Mouse (Mus musculus): ENCODE results near the gene Ctsh. TPM values are rescaled to one million over a fixed set of nuclear protein-coding genes. Genes with fewer than 3 reads are reported as not detected.
A peak's percentile ranks its signal among the peaks of the same experiment; 100 is the strongest.

Ctsh gene
- total RNA-seq, 2 experiments from 2014 or later, result 23.4 to 25.5 TPM

GRCm38 (mm10) chr9:90089339-90090104 is 35.6 kb downstream of the Ctsh start:
- no peak for DNase-seq (ENCODE audit: extremely low spot score in 1 of 2, low spot score in 2 of 2)
- intact Hi-C loops (cut with DNase I), result no loop called here

GRCm38 (mm10) chr9:90098934-90099333 is 45.0 kb downstream of the Ctsh start:
- intact Hi-C loops (cut with DNase I), result no loop called here
- no peak for DNase-seq (ENCODE audit: extremely low spot score in 1 of 2, low spot score in 2 of 2)

DNA sequence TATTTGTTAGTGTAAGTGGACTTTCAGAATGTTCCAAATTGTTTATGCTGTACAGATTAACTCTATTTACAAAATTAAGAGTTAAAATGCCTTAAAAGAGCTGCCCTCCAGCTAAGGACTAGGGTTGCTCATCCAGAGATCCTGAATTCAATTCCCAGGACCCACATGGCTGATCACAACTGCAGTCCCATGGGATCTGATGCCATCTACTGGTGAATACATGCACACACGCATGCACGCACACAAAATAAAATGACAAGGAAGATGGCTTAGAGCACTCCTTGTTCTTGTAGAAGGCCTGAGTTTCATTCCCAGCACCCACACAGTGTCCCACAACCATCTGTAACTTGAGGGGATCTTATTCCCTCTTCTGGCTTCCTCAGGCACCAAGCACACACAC is 46.8 kb downstream of the Ctsh start:
- intact Hi-C loops (cut with DNase I), result no loop called here
- no peak for DNase-seq (ENCODE audit: extremely low spot score in 1 of 2, low spot score in 2 of 2)

DNA sequence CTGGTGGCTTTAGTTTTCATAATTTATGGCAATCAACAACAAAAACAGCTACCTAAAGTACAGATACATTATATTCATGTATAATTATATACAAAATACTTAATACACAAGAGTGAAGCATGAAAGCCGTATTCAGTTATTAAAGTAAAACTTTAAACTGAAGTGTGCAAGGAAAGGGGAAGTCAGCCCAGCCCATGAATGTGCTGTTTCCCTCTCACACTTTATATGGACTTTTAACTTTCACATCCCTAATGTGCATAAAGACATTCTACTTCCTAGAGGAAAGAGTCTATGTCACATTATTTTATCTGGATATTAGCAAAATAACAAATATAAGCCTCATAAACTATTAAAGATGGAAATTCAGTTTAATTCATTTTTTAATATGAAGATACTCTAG is 51.5 kb downstream of the Ctsh start:
- intact Hi-C loops (cut with DNase I), result no loop called here
- DNase-seq (ENCODE audit: extremely low spot score in 1 of 2, low spot score in 2 of 2), result no peak

- DNase-seq (ENCODE audit: extremely low spot score in 1 of 2, low spot score in 2 of 2), result no peak
- intact Hi-C loops (cut with DNase I), result no loop called here
Observed at GRCm38 (mm10) chr9:90106915-90107314, 53.0 kb downstream of the Ctsh start.

- no peak for DNase-seq (ENCODE audit: extremely low spot score in 1 of 2, low spot score in 2 of 2)
- intact Hi-C loops (cut with DNase I), result no loop called here
Observed at GRCm38 (mm10) chr9:90108272-90108671, 54.3 kb downstream of the Ctsh start.

- intact Hi-C loops (cut with DNase I), result no loop called here
- no peak for DNase-seq (ENCODE audit: extremely low spot score in 1 of 2, low spot score in 2 of 2)
Observed at GRCm38 (mm10) chr9:90109386-90109785, 55.4 kb downstream of the Ctsh start.

GRCm38 (mm10) chr9:90113151-90113550 is 59.2 kb downstream of the Ctsh start:
- intact Hi-C loops (cut with DNase I), result no loop called here
- no peak for DNase-seq (ENCODE audit: extremely low spot score in 1 of 2, low spot score in 2 of 2)

DNA sequence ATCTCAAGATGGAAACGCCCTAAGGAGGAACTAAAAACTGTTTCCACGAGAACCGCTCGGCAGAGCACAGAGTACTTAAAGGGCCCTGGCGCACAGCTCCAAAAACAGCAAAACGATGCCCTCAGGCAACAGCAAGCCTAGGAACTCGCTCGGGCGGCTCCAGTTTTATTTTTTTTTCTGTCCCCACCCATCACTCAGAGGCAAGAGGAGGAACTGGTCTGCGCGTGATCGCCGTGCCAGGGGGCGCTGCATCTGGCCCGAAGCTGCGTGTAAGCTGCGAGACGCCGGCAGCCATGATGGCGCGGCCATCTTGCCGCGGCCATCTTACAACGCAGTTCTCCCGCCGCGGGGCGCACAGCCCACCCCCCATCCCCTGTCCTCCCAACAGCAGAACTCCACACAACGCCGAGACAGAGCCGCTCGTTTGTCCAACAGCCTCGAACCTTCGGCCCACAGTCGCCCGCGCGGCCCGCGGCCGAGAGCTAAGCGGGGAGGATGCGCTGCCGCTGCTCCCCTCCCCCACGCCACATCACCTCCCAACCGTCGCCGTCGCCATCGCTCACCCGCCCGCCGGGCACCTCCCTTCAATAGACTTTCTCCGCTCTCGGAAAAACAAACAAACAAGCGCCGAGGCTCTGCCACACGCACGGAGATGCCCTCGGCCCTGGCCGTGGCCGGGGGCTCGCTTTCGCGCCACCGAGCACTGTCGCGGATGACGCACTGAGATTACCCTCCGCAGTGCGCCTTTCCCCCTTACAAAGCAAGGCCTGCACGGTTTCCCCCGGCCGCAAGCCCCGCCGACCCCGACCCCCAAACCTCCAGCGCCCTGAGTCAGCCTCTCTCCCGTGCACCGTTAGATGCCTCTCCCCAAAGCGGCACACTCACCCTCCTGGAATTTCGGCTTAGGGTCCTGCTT is 60.0 kb downstream of the Ctsh start:
- peak; percentile 86 to 94 for DNase-seq (ENCODE audit: extremely low spot score in 1 of 2, low spot score in 2 of 2)
- intact Hi-C loops (cut with DNase I), result no loop called here

GRCm38 (mm10) chr9:90114567-90115307 is 60.8 kb downstream of the Ctsh start, which contains the start of gene Morf4l1:
Gene Morf4l1 (minus strand): TSS chr9:90114774.
- intact Hi-C loops (cut with DNase I), result no loop called here
- peak; percentile 98 to 99 for DNase-seq (ENCODE audit: extremely low spot score in 1 of 2, low spot score in 2 of 2)

GRCm38 (mm10) chr9:90115308-90115700 is 61.4 kb downstream of the Ctsh start:
- no peak for DNase-seq (ENCODE audit: extremely low spot score in 1 of 2, low spot score in 2 of 2)
- intact Hi-C loops (cut with DNase I), result no loop called here

GRCm38 (mm10) chr9:90117234-90117633 is 63.3 kb downstream of the Ctsh start:
- no peak for DNase-seq (ENCODE audit: extremely low spot score in 1 of 2, low spot score in 2 of 2)
- intact Hi-C loops (cut with DNase I), result no loop called here

- no peak for DNase-seq (ENCODE audit: extremely low spot score in 1 of 2, low spot score in 2 of 2)
- intact Hi-C loops (cut with DNase I), result no loop called here
Observed at GRCm38 (mm10) chr9:90122246-90122740, 68.3 kb downstream of the Ctsh start.

DNA sequence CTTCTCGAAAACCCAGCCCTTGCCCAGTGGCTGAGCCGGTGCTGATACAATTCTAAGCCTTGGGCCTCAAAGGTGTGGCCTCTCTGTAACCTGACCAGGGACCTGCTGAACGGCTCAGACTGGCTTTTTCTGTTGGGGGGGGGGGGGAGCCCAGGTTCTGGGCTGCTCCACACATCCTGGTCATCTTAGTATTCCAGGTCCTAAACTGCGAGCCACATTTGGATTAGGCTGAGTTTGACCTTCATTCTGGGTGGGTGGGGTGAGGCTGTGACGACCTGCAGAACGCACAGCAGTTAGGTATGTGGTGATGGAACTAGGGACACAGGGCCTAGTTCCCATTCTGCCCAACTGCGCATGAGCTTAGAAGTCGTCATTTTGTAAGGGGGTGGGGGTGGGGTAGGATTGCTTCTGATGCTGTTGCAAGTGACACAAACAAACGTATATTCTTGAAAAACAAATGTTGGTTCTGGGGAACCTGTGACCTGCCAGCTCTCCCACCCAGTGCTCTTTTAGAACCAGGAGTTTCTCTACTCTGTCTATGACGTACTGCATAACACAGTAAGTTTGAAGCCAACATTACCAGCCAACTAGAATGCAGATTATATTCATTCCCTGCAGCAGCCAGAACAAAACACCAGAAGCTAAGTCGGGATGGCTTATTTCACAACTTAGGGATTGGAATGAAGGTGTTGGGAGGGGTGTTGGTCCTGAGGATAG is 70.4 kb downstream of the Ctsh start:
- no peak for DNase-seq (ENCODE audit: extremely low spot score in 1 of 2, low spot score in 2 of 2)
- intact Hi-C loops (cut with DNase I), result no loop called here

GRCm38 (mm10) chr9:90124873-90125245 is 70.9 kb downstream of the Ctsh start:
- intact Hi-C loops (cut with DNase I), result no loop called here
- DNase-seq (ENCODE audit: extremely low spot score in 1 of 2, low spot score in 2 of 2), result no peak
